Mouse (Mus musculus) layer of hippocampus, adult 6 months (tissue): ENCODE data around the gene Vopp1. TPM values are rescaled to one million over a fixed set of nuclear protein-coding genes. Genes with fewer than 3 reads are reported as not detected.

Experiments
- long read RNA-seq, 2 experiments: library from polyadenylated mRNA; unstranded; transcript quantifications; one replicate each; pipeline ENCODE4 v2.0.0; 2019 to 2020
- polyA plus RNA-seq: library from polyadenylated mRNA; unstranded; fragments of <200 nt; fragmentation: Nextera tagmentation; gene quantifications from 2 replicates; pipeline ENCODE4 v1.2.3, GENCODE M21; 2021

Gene Vopp1
- 34.6 and 37.1 TPM in 2 replicates for polyA plus RNA-seq
- long read RNA-seq, experiment 1, transcript Vopp1-206 (6 exons, 769 nt): minor isoform, 5 of 90 reads
- long read RNA-seq, experiment 1, transcript Vopp1-201 (5 exons, 2,919 nt): major isoform, 55 of 90 reads
- long read RNA-seq, experiment 1, partial matches to known transcripts: 1 of 90 reads
- long read RNA-seq, experiment 1, other reads (novel, unspliced or antisense): 29 of 90 reads
- long read RNA-seq, experiment 2, transcript Vopp1-201 (5 exons, 2,919 nt): major isoform, 280 of 365 reads
- long read RNA-seq, experiment 2, transcript Vopp1-206 (6 exons, 769 nt): minor isoform, 24 of 365 reads
- long read RNA-seq, experiment 2, partial matches to known transcripts: 4 of 365 reads
- long read RNA-seq, experiment 2, other reads (novel, unspliced or antisense): 57 of 365 reads

DNA sequence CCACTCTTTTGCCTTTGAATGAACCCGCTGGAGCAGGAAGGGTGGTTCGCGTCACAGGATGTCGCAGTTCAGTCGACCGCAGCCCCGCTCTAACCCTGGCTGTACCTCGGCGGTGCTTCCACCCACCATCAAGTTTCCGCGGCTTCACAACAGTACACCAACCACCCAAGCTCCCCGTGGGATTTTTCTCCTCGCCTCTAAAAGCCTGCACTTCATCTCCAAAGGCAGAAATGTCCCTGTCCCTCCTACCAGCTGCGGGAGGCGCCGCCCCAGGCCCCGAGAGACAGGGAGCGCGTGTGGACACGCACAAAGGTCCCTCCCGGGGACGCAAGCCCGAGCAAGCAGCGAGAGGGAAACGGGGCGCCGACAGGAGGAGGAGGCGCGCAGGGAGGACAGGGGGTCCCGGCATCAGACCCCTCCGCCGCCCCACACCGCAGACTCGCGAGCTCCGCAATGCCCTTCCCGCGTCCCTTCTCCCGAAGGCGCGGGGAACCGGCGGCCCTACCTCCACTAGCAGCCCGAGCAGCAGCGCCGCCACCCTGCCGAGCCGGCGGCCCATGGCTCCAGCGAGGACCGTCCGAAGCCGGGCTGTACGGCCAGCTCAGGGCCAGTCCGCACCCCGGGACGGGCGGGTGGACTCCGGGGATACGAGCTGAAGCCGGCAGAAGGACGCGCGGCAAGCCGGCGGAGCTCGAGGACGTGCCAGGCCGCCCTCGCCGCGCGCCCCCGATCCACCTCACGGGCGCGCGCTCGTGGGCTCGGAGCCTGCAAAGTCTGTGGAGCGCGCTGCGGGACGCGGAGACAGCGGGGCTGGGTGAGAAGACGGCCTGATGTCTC lies at the start of gene Vopp1:
TSS of gene Vopp1 (minus strand) at position 738 of the 837 bp plus-strand sequence.

DNA sequence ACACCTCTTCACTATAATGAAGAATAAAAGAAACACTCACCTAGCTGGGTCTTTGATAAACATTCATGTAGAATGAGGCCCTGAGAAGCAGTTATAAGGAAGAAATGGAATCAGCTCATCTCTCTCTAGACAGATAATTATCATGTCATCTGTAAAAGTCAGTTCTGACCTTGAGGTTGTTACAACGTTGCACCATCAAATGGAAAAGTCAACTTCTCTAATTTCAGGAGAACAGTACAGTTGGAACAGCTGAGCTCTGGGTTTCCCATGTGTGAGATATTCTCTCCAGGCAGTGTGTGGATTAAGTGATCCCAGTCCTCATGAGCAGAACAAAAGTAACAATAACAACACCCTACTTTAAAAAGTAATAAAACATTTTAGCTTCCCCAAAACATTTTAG lies 25.3 kb upstream of the Vopp1 start, which contains the start of gene Vmn1r21:
TSS of gene Vmn1r21 (minus strand) at position 58 of the 400 bp plus-strand sequence.

DNA sequence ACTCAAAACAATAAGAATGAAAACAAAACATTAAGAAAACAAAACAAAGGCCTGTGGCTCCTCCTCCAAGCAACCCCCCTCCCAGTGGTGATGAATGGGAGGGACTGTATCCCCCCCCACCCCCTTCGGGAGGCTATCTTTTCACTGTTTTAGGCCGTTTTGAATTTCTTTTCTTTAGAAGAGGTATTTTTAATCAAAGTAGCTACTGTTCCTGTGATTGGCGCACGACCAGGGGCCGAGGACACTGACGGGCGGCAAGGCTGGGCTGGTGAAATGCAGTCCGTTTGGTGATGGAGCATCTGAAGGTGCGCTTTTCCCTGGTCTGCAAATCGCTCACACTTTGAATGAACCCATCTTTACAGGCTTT lies 122.6 kb downstream of the Vopp1 start, which contains the start of gene Lancl2:
TSS of gene Lancl2 (plus strand) at position 165 of the 367 bp plus-strand sequence.

DNA sequence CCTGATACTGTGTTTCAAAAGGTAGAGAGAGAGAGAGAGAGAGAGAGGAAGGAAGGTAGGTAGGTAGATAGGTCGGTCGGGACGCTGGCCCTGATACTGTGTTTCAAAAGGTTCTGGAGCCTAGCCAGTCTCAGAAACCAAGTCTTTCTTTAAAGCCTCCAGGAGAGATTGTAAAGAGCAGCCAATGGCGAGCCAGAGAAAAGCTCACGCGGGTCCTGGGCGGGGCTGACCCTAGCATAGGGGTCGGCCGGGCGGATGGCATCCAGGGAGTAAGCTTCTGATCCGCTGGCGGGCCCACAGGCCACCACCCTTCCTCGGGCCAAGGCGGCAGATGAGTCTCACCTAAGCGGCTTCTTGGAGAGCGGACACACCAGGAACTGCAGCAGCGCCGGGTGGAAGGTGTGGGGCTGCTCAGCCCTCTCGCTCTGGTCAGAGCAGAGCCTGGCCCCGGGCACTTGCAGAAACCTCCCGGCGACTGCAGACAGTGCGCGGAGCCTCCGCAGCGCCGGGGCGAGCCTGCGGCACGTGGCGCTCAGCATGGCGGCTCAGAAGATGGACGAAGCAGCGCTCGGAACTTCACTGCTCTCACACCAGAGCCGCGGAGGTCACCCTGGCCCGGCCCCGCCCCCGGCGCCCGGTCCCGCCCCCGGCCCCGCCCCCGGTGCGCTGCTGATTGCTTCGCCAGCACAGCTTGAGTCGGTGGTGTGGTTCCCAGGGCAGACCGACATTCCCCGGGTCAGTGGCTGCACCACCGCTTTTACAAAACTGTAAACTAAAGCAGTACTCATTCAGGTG lies 133.3 kb downstream of the Vopp1 start, which contains the start of gene Pyurf:
TSS of gene Pyurf (minus strand) at position 612 of the 795 bp plus-strand sequence.

Other genes with a start within 250 kb of the Vopp1 start
- gene Herc6, start 244.2 kb downstream of the Vopp1 start, polyA plus RNA-seq: 1.3 and 1.7 TPM in 2 replicates
- gene Pyurf, start 133.1 kb downstream of the Vopp1 start, polyA plus RNA-seq: 11.2 and 12.1 TPM in 2 replicates
- gene Lancl2, start 122.6 kb downstream of the Vopp1 start, polyA plus RNA-seq: 34.1 and 34.4 TPM in 2 replicates
- gene Vmn1r21, start 25.2 kb upstream of the Vopp1 start, polyA plus RNA-seq: not detected in 2 replicates
- gene Vmn1r22, start 82.9 kb upstream of the Vopp1 start, polyA plus RNA-seq: not detected in 2 replicates
- not detected in 2 replicates for gene Vmn1r23, start 101.7 kb upstream of the Vopp1 start, polyA plus RNA-seq
- gene Vmn1r24, start 136.3 kb upstream of the Vopp1 start, polyA plus RNA-seq: not detected in 2 replicates
- not detected in 2 replicates for gene Vmn1r25, start 155.7 kb upstream of the Vopp1 start, polyA plus RNA-seq
- gene Vmn1r26, start 190.0 kb upstream of the Vopp1 start, polyA plus RNA-seq: not detected in 2 replicates